Mouse (Mus musculus) hindbrain, embryonic 12.5 days (tissue): ENCODE measurements at regions not wholly inside any gene's neighbourhood (a gene's known extent, or its start where the extent isn't known, plus 50 kb on each side); places are given as distances from the start of the nearest gene placed in this dataset.

Source experiments
- ATAC-seq: fragments of 200-750 bp; cut with Nextera tagmentation; 2 replicates; pipeline ENCODE4 v1.8.0; 2017; ENCODE audit warnings: moderate TSS enrichment; ENCODE audit not compliant: low FRiP score
- H3K27ac ChIP-seq: fragments of 300-500 bp; sonication (generic); 2 replicates; pipeline ENCODE4 v1.5.1; 2016; ENCODE audit warnings: mild to moderate bottlenecking
- H3K27me3 ChIP-seq: fragments of 300-500 bp; sonication (generic); 2 replicates; pipeline ENCODE4 v1.6.1; 2016; ENCODE audit warnings: mild to moderate bottlenecking
- H3K36me3 ChIP-seq: fragments of 300-500 bp; sonication (generic); 2 replicates; pipeline ENCODE4 v1.6.1; 2016; ENCODE audit warnings: mild to moderate bottlenecking
- H3K4me1 ChIP-seq: fragments of 300-500 bp; sonication (generic); 2 replicates; pipeline ENCODE4 v1.6.1; 2016
- H3K4me2 ChIP-seq: fragments of 300-500 bp; sonication (generic); replicated peaks from 2 replicates; pipeline ENCODE4 v1.6.1; 2016; ENCODE audit warnings: mild to moderate bottlenecking
- H3K4me3 ChIP-seq: fragments of 300-500 bp; sonication (generic); 2 replicates; pipeline ENCODE4 v1.5.1; 2016; ENCODE audit warnings: mild to moderate bottlenecking
- H3K9ac ChIP-seq: fragments of 300-500 bp; sonication (generic); 2 replicates; pipeline ENCODE4 v1.6.1; 2016; ENCODE audit warnings: mild to moderate bottlenecking, moderate library complexity
- H3K9me3 ChIP-seq: fragments of 300-500 bp; sonication (generic); replicated peaks from 2 replicates; pipeline ENCODE4 v1.6.1; 2016; ENCODE audit warnings: mild to moderate bottlenecking
- WGBS: fragments of 180-500 bp; shearing (Covaris S2); methylation state at CpG from one replicate; pipeline ENCODE4 v1.1.7; 2016; 5-methylcytosine and 5-hydroxymethylcytosine counted together

DNA sequence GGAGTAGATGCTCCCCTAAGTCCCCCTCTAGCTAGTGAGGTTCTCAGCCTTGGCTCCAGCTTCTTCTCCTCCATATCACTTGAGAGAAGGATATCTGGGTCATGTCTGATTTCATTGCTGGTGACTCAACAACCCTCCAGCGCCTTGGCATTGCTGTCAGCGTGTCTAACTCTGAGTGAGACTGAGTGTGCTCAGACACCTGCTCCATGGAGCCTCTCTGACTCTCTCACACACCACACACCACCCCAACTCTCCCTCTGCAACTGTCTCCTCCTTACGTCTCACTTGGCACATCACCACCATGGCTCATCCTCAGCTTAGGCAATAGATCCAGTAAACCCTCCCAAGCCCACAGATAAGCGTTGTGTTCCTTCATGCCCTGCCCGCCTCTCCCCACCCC, 260.0 kb downstream of the Rps15a start:
- H3K36me3 ChIP-seq = no peaks in the 10 kb centered on the region
- no peak overlapping the region for H3K9ac ChIP-seq
- WGBS = 84% methylated on average over 5 of the region's 5 CpGs
- no peak overlapping the region for H3K4me3 ChIP-seq
- H3K4me1 ChIP-seq = peaks cover 12% of the 10 kb centered on the region
- no peak overlapping the region for H3K4me2 ChIP-seq
- no peak overlapping the region for H3K27ac ChIP-seq
- H3K9me3 ChIP-seq = no peaks in the 10 kb centered on the region
- no peaks in the 10 kb centered on the region for H3K27me3 ChIP-seq
- ATAC-seq = no peak

DNA sequence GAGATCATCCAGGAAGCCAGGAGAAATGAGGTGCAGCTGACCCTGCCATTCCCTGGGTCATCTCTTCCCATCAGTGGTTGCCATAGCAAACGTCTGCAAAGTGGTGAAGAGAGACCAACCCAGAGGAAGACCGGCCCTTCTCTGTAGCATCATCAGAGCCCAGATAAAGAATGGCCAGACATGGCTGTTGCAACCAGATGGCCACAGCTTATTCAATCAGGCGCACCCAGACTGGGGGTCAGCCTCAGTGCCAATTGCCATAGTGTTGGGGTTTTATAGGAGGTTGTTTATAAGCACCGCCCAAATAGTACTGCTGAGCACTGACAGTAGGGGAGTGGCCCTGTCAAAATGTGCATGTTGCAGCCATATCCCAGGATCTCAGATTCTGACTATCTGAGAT, 262.3 kb downstream of the Rps15a start:
- Histone ChIP-seq H3K9ac (no peak overlapping the region), H3K4me2 (no peak overlapping the region)

DNA sequence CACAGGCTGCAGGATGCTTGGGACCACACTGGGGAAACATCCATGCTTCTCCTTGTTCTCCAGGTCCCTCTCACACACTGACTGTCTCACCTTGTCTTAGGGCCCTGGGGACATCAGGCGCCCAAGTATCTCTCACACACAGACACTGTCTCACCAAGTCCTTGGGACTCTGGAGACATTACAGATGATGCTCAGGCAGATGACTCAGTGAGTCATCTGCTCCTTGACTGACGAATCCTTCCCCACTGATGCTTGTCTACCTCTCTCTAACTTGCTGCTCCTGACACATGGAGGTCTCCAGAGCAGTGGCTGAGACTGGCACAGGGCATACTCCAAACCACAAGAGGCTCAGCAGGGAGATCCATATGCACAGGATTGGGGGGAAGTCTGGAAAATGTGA, 263.1 kb downstream of the Rps15a start:
- 88% methylated on average over 2 of the region's 2 CpGs for WGBS
- H3K27me3 ChIP-seq = no peaks in the 10 kb centered on the region
- no peak overlapping the region for H3K4me2 ChIP-seq
- H3K4me3 ChIP-seq = no peak overlapping the region
- H3K9ac ChIP-seq = peak overlapping the region; percentile 14
- ATAC-seq = no peak
- H3K27ac ChIP-seq = no peak overlapping the region
- peaks cover 12% of the 10 kb centered on the region for H3K4me1 ChIP-seq
- H3K36me3 ChIP-seq = no peaks in the 10 kb centered on the region
- no peaks in the 10 kb centered on the region for H3K9me3 ChIP-seq

More for the DNA sequence above, 262.3 kb downstream of the Rps15a start:
- H3K4me3 ChIP-seq = no peak overlapping the region
- WGBS = 66% methylated on average over 4 of the region's 4 CpGs
- no peak for ATAC-seq
- H3K4me1 ChIP-seq = peaks cover 12% of the 10 kb centered on the region
- no peaks in the 10 kb centered on the region for H3K9me3 ChIP-seq
- H3K27ac ChIP-seq = no peak overlapping the region
- H3K27me3 ChIP-seq = no peaks in the 10 kb centered on the region
- no peaks in the 10 kb centered on the region for H3K36me3 ChIP-seq

- Histone ChIP-seq H3K27me3 (no peaks in the 10 kb centered on the region), H3K9me3 (no peaks in the 10 kb centered on the region), H3K4me3 (no peak overlapping the region), H3K4me1 (peaks cover 6% of the 10 kb centered on the region; the same call in 1 of the 2 replicates), H3K36me3 (no peaks in the 10 kb centered on the region), H3K4me2 (no peak overlapping the region), H3K9ac (no peak overlapping the region), H3K27ac (no peak overlapping the region)
- WGBS = 96% methylated on average over 6 of the region's 6 CpGs
- no peak for ATAC-seq
Measured at GRCm38 (mm10) chr7:117850822-117851221, 265.2 kb downstream of the Rps15a start.

- Histone ChIP-seq H3K9me3 (no peaks in the 10 kb centered on the region), H3K9ac (no peak overlapping the region), H3K4me3 (no peak overlapping the region), H3K27ac (no peak overlapping the region), H3K27me3 (no peaks in the 10 kb centered on the region), H3K4me2 (no peak overlapping the region), H3K4me1 (no peaks in the 10 kb centered on the region), H3K36me3 (no peaks in the 10 kb centered on the region)
- ATAC-seq = no peak
- WGBS = 92% methylated on average over 5 of the region's 5 CpGs
Measured at GRCm38 (mm10) chr7:117846041-117846440, 269.9 kb downstream of the Rps15a start.

GRCm38 (mm10) chr7:117842780-117843179, 273.2 kb downstream of the Rps15a start:
- Histone ChIP-seq H3K36me3 (no peaks in the 10 kb centered on the region), H3K9ac (no peak overlapping the region), H3K27ac (no peak overlapping the region), H3K4me3 (no peak overlapping the region), H3K27me3 (no peaks in the 10 kb centered on the region), H3K4me2 (no peak overlapping the region), H3K4me1 (no peaks in the 10 kb centered on the region), H3K9me3 (no peaks in the 10 kb centered on the region)
- ATAC-seq = no peak
- 33% methylated on average over 5 of the region's 5 CpGs for WGBS

GRCm38 (mm10) chr7:117795035-117795434, 321.0 kb downstream of the Rps15a start:
- Histone ChIP-seq H3K27ac (no peak overlapping the region), H3K4me2 (no peak overlapping the region), H3K4me1 (peaks cover 5% of the 10 kb centered on the region), H3K4me3 (no peak overlapping the region), H3K9ac (no peak overlapping the region), H3K27me3 (no peaks in the 10 kb centered on the region), H3K36me3 (no peaks in the 10 kb centered on the region), H3K9me3 (no peaks in the 10 kb centered on the region)
- 40% methylated on average over 3 of the region's 3 CpGs for WGBS
- ATAC-seq = no peak

DNA sequence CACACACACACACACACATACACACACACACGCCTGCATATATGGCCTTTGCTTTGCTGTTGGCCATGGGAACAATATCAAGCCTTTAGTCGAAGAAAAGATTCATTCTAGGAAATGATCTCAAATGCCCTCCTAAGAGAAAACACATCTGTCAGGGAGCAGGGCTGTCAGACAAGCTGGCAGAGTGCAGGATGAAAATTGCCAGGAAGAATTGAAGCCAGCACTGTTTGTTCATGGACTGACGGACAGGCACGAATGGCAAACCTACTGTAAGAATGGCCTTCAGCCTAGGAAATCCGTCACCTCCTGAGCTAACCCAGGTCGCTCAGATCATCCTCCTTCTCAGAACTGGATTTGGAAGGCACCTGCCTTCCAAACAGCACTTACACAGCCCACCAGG, 322.0 kb downstream of the Rps15a start:
- Histone ChIP-seq H3K4me2 (no peak overlapping the region), H3K27ac (no peak overlapping the region), H3K27me3 (no peaks in the 10 kb centered on the region), H3K36me3 (no peaks in the 10 kb centered on the region), H3K9ac (no peak overlapping the region), H3K9me3 (no peaks in the 10 kb centered on the region), H3K4me3 (no peak overlapping the region), H3K4me1 (peaks cover 5% of the 10 kb centered on the region)
- ATAC-seq = no peak
- 86% methylated on average over 6 of the region's 6 CpGs for WGBS

- ATAC-seq = no peak
- no peak overlapping the region for H3K4me3 ChIP-seq
- no peak overlapping the region for H3K9ac ChIP-seq
- no peak overlapping the region for H3K4me2 ChIP-seq
- no peaks in the 10 kb centered on the region for H3K9me3 ChIP-seq
- WGBS = 69% methylated on average over 4 of the region's 4 CpGs
- peaks cover 5% of the 10 kb centered on the region for H3K4me1 ChIP-seq
- H3K27me3 ChIP-seq = no peaks in the 10 kb centered on the region
- no peak overlapping the region for H3K27ac ChIP-seq
- H3K36me3 ChIP-seq = no peaks in the 10 kb centered on the region
Measured at GRCm38 (mm10) chr7:117792456-117792855, 323.5 kb downstream of the Rps15a start.

GRCm38 (mm10) chr7:117778996-117779395, 337.0 kb downstream of the Rps15a start:
- H3K9me3 ChIP-seq = no peaks in the 10 kb centered on the region
- H3K4me3 ChIP-seq = no peak overlapping the region
- no peak overlapping the region for H3K27ac ChIP-seq
- H3K4me2 ChIP-seq = no peak overlapping the region
- no peaks in the 10 kb centered on the region for H3K36me3 ChIP-seq
- H3K27me3 ChIP-seq = no peaks in the 10 kb centered on the region
- no peak overlapping the region for H3K9ac ChIP-seq
- no peak for ATAC-seq
- no peaks in the 10 kb centered on the region for H3K4me1 ChIP-seq
- 85% methylated on average over 4 of the region's 4 CpGs for WGBS

- Histone ChIP-seq H3K27ac (no peak overlapping the region), H3K4me2 (no peak overlapping the region), H3K36me3 (no peaks in the 10 kb centered on the region), H3K27me3 (no peaks in the 10 kb centered on the region), H3K9me3 (peaks cover 8% of the 10 kb centered on the region), H3K9ac (no peak overlapping the region), H3K4me1 (no peaks in the 10 kb centered on the region), H3K4me3 (no peak overlapping the region)
- ATAC-seq = no peak
- WGBS = 91% methylated on average over 2 of the region's 2 CpGs
Measured at GRCm38 (mm10) chr7:117777921-117778320, 338.1 kb downstream of the Rps15a start.

- peaks cover 2% of the 10 kb centered on the region; the same call in 1 of the 2 replicates for H3K27me3 ChIP-seq
- H3K36me3 ChIP-seq = no peaks in the 10 kb centered on the region
- H3K4me1 ChIP-seq = 0 out of 2 replicates have a peak, but pooled peaks cover 4% of the 10 kb centered on the region
- H3K9ac ChIP-seq = no peak overlapping the region
- 29% methylated on average over 6 of the region's 6 CpGs for WGBS
- H3K9me3 ChIP-seq = peaks cover 15% of the 10 kb centered on the region
- H3K4me2 ChIP-seq = no peak overlapping the region
- H3K27ac ChIP-seq = no peak overlapping the region
- ATAC-seq = no peak
- no peak overlapping the region for H3K4me3 ChIP-seq
Measured at GRCm38 (mm10) chr7:117771836-117772235, 344.2 kb downstream of the Rps15a start.

- Histone ChIP-seq H3K4me1 (no peaks in the 10 kb centered on the region; the same call in 1 of the 2 replicates), H3K9me3 (no peaks in the 10 kb centered on the region), H3K27ac (no peak overlapping the region), H3K4me3 (no peak overlapping the region), H3K4me2 (no peak overlapping the region), H3K27me3 (no peaks in the 10 kb centered on the region; the same call in 1 of the 2 replicates), H3K36me3 (no peaks in the 10 kb centered on the region), H3K9ac (no peak overlapping the region)
- 31% methylated on average over 1 of the region's 1 CpGs for WGBS
- ATAC-seq = no peak
Measured at GRCm38 (mm10) chr7:117759506-117759905, 356.5 kb downstream of the Rps15a start.
